Mouse (Mus musculus): ENCODE results near the gene Oser1. TPM values are rescaled to one million over a fixed set of nuclear protein-coding genes. Genes with fewer than 3 reads are reported as not detected.
A peak's percentile ranks its signal among the peaks of the same experiment; 100 is the strongest.

The Oser1 gene
- polyA plus RNA-seq, 1 experiment from 2014 or later, result 77.3 TPM

GRCm38 (mm10) chr2:163452738-163453137, 28.2 kb upstream of the Oser1 start:
- 93% methylated on average over 6 of the region's 6 CpGs for WGBS
- Histone ChIP-seq H3K4me2 (ENCODE audit: low read length) (no peak overlapping the region), H3K9me3 (ENCODE audit: control insufficient read depth, low read length) (no peaks in the 10 kb centered on the region), H3K27me3 (replicated peaks; ENCODE audit: control insufficient read depth, insufficient read depth, low read length) (no peaks in the 10 kb centered on the region), H3K36me3 (ENCODE audit: control insufficient read depth, insufficient read depth) (peaks cover 18% of the 10 kb centered on the region), H3K27ac (ENCODE audit: low read length) (no peak overlapping the region), H3K9ac (replicated peaks; ENCODE audit: low read depth, low read length) (no peak overlapping the region), H3K4me3 (replicated peaks; ENCODE audit: low read length) (no peak overlapping the region), H3K4me1 (replicated peaks; ENCODE audit: control insufficient read depth, insufficient read depth, low read length) (peaks cover 6% of the 10 kb centered on the region)
- no peak for ATAC-seq

- no peak overlapping the region for H3K4me2 ChIP-seq (ENCODE audit: low read length)
- peaks cover 6% of the 10 kb centered on the region for H3K4me1 ChIP-seq (replicated peaks; ENCODE audit: control insufficient read depth, insufficient read depth, low read length)
- no peak overlapping the region for H3K27ac ChIP-seq (ENCODE audit: low read length)
- H3K36me3 ChIP-seq (ENCODE audit: control insufficient read depth, insufficient read depth), result peaks cover 29% of the 10 kb centered on the region
- no peaks in the 10 kb centered on the region for H3K9me3 ChIP-seq (ENCODE audit: control insufficient read depth, low read length)
- H3K9ac ChIP-seq (replicated peaks; ENCODE audit: low read depth, low read length), result no peak overlapping the region
- no peaks in the 10 kb centered on the region for H3K27me3 ChIP-seq (replicated peaks; ENCODE audit: control insufficient read depth, insufficient read depth, low read length)
- WGBS, result 54% methylated on average over 6 of the region's 6 CpGs
- H3K4me3 ChIP-seq (replicated peaks; ENCODE audit: low read length), result no peak overlapping the region
- ATAC-seq, result peak; percentile 79
Observed at GRCm38 (mm10) chr2:163450668-163451295, 26.3 kb upstream of the Oser1 start.

- H3K36me3 ChIP-seq (ENCODE audit: control insufficient read depth, insufficient read depth), result peaks cover 21% of the 10 kb centered on the region
- 74% methylated on average over 3 of the region's 3 CpGs for WGBS
- no peak for ATAC-seq
- no peak overlapping the region for H3K4me3 ChIP-seq (replicated peaks; ENCODE audit: low read length)
- no peak overlapping the region for H3K9ac ChIP-seq (replicated peaks; ENCODE audit: low read depth, low read length)
- no peaks in the 10 kb centered on the region for H3K9me3 ChIP-seq (ENCODE audit: control insufficient read depth, low read length)
- peaks cover 6% of the 10 kb centered on the region for H3K4me1 ChIP-seq (replicated peaks; ENCODE audit: control insufficient read depth, insufficient read depth, low read length)
- H3K4me2 ChIP-seq (ENCODE audit: low read length), result no peak overlapping the region
- no peaks in the 10 kb centered on the region for H3K27me3 ChIP-seq (replicated peaks; ENCODE audit: control insufficient read depth, insufficient read depth, low read length)
- H3K27ac ChIP-seq (ENCODE audit: low read length), result no peak overlapping the region
Observed at GRCm38 (mm10) chr2:163449276-163449675, 24.8 kb upstream of the Oser1 start.

- no peak overlapping the region for H3K9ac ChIP-seq (replicated peaks; ENCODE audit: low read depth, low read length)
- H3K4me3 ChIP-seq (replicated peaks; ENCODE audit: low read length), result no peak overlapping the region
- H3K4me2 ChIP-seq (ENCODE audit: low read length), result no peak overlapping the region
- H3K27ac ChIP-seq (ENCODE audit: low read length), result no peak overlapping the region
- WGBS, result 83% methylated on average over 12 of the region's 12 CpGs
- H3K27me3 ChIP-seq (replicated peaks; ENCODE audit: control insufficient read depth, insufficient read depth, low read length), result no peaks in the 10 kb centered on the region
- no peak for ATAC-seq
- H3K36me3 ChIP-seq (ENCODE audit: control insufficient read depth, insufficient read depth), result peaks cover 14% of the 10 kb centered on the region
- H3K4me1 ChIP-seq (replicated peaks; ENCODE audit: control insufficient read depth, insufficient read depth, low read length), result peaks cover 6% of the 10 kb centered on the region
- no peaks in the 10 kb centered on the region for H3K9me3 ChIP-seq (ENCODE audit: control insufficient read depth, low read length)
Observed at GRCm38 (mm10) chr2:163447375-163447774, 22.9 kb upstream of the Oser1 start.

GRCm38 (mm10) chr2:163444017-163444416, 19.5 kb upstream of the Oser1 start:
- Histone ChIP-seq H3K4me1 (replicated peaks; ENCODE audit: control insufficient read depth, insufficient read depth, low read length) (peaks cover 17% of the 10 kb centered on the region), H3K4me2 (ENCODE audit: low read length) (no peak overlapping the region), H3K36me3 (ENCODE audit: control insufficient read depth, insufficient read depth) (peaks cover 10% of the 10 kb centered on the region), H3K9ac (replicated peaks; ENCODE audit: low read depth, low read length) (no peak overlapping the region), H3K27ac (ENCODE audit: low read length) (no peak overlapping the region), H3K9me3 (ENCODE audit: control insufficient read depth, low read length) (no peaks in the 10 kb centered on the region), H3K4me3 (replicated peaks; ENCODE audit: low read length) (no peak overlapping the region), H3K27me3 (replicated peaks; ENCODE audit: control insufficient read depth, insufficient read depth, low read length) (no peaks in the 10 kb centered on the region)
- ATAC-seq, result no peak
- WGBS, result 75% methylated on average over 7 of the region's 7 CpGs

- Histone ChIP-seq H3K4me2 (ENCODE audit: low read length) (no peak overlapping the region), H3K9me3 (ENCODE audit: control insufficient read depth, low read length) (no peaks in the 10 kb centered on the region), H3K4me3 (replicated peaks; ENCODE audit: low read length) (no peak overlapping the region), H3K27ac (ENCODE audit: low read length) (no peak overlapping the region), H3K9ac (replicated peaks; ENCODE audit: low read depth, low read length) (no peak overlapping the region), H3K36me3 (ENCODE audit: control insufficient read depth, insufficient read depth) (peaks cover 10% of the 10 kb centered on the region), H3K4me1 (replicated peaks; ENCODE audit: control insufficient read depth, insufficient read depth, low read length) (peaks cover 17% of the 10 kb centered on the region), H3K27me3 (replicated peaks; ENCODE audit: control insufficient read depth, insufficient read depth, low read length) (no peaks in the 10 kb centered on the region)
- ATAC-seq, result no peak
- 74% methylated on average over 6 of the region's 6 CpGs for WGBS
Observed at GRCm38 (mm10) chr2:163443543-163443942, 19.0 kb upstream of the Oser1 start.

- Histone ChIP-seq H3K9ac (replicated peaks; ENCODE audit: low read depth, low read length) (peak overlapping the region; percentile 89), H3K36me3 (ENCODE audit: control insufficient read depth, insufficient read depth) (no peaks in the 10 kb centered on the region), H3K9me3 (ENCODE audit: control insufficient read depth, low read length) (no peaks in the 10 kb centered on the region), H3K27me3 (replicated peaks; ENCODE audit: control insufficient read depth, insufficient read depth, low read length) (no peaks in the 10 kb centered on the region), H3K4me2 (ENCODE audit: low read length) (peak overlapping the region; percentile 74), H3K4me3 (replicated peaks; ENCODE audit: low read length) (peak overlapping the region; percentile 83), H3K4me1 (replicated peaks; ENCODE audit: control insufficient read depth, insufficient read depth, low read length) (peaks cover 21% of the 10 kb centered on the region), H3K27ac (ENCODE audit: low read length) (no peak overlapping the region)
- 79% methylated on average over 1 of the region's 1 CpGs for WGBS
- ATAC-seq, result no peak
Observed at GRCm38 (mm10) chr2:163439488-163439887, 15.0 kb upstream of the Oser1 start.

- peaks cover 21% of the 10 kb centered on the region for H3K4me1 ChIP-seq (replicated peaks; ENCODE audit: control insufficient read depth, insufficient read depth, low read length)
- H3K27ac ChIP-seq (ENCODE audit: low read length), result peak overlapping the region; percentile 73
- peak overlapping the region; percentile 89 for H3K9ac ChIP-seq (replicated peaks; ENCODE audit: low read depth, low read length)
- ATAC-seq, result peak; percentile 56
- no peaks in the 10 kb centered on the region for H3K36me3 ChIP-seq (ENCODE audit: control insufficient read depth, insufficient read depth)
- H3K27me3 ChIP-seq (replicated peaks; ENCODE audit: control insufficient read depth, insufficient read depth, low read length), result no peaks in the 10 kb centered on the region
- peak overlapping the region; percentile 83 for H3K4me3 ChIP-seq (replicated peaks; ENCODE audit: low read length)
- WGBS, result 1% methylated on average over 30 of the region's 30 CpGs
- peak overlapping the region; percentile 74 for H3K4me2 ChIP-seq (ENCODE audit: low read length)
- no peaks in the 10 kb centered on the region for H3K9me3 ChIP-seq (ENCODE audit: control insufficient read depth, low read length)
Observed at GRCm38 (mm10) chr2:163438619-163439451, 14.3 kb upstream of the Oser1 start.

- Histone ChIP-seq H3K4me2 (ENCODE audit: low read length) (peak within 1 kb of the TSS; percentile 74), H3K9ac (replicated peaks; ENCODE audit: low read depth, low read length) (peak within 1 kb of the TSS; percentile 89), H3K4me1 (replicated peaks; ENCODE audit: control insufficient read depth, insufficient read depth, low read length) (peaks cover 21% of the 10 kb centered on the region), H3K9me3 (ENCODE audit: control insufficient read depth, low read length) (no peaks in the 10 kb centered on the region), H3K27me3 (replicated peaks; ENCODE audit: control insufficient read depth, insufficient read depth, low read length) (no peaks in the 10 kb centered on the region), H3K4me3 (replicated peaks; ENCODE audit: low read length) (peak within 1 kb of the TSS; percentile 83), H3K27ac (ENCODE audit: low read length) (peak within 1 kb of the TSS; percentile 73), H3K36me3 (ENCODE audit: control insufficient read depth, insufficient read depth) (no peaks in the 10 kb centered on the region)
- peak; percentile 92 for ATAC-seq
- under 1% methylated on average over 14 of the region's 18 CpGs for WGBS
Observed at GRCm38 (mm10) chr2:163438246-163438618, 13.7 kb upstream of the Oser1 start, which contains the start of gene Gdap1l1. Gdap1l1 (plus strand) TSS chr2:163438476.
